Mouse (Mus musculus): ENCODE measurements around the gene Asf1a. TPM values are rescaled to one million over a fixed set of nuclear protein-coding genes. Genes with fewer than 3 reads are reported as not detected.
"Not testable (repeated sequence)": the region's sequence is repeated elsewhere in the genome, so short reads cannot be mapped to it uniquely, and the experiment has no call there.

Asf1a gene
- total RNA-seq, 2 experiments from 2014 or later: 31.2 to 39.1 TPM

- peak; percentile 43 to 53 for DNase-seq
- intact Hi-C loops (cut with DNase I): no loop called here
Measured at GRCm38 (mm10) chr10:53635246-53635971, 38.9 kb downstream of the Asf1a start.

- DNase-seq: peak; percentile 45 to 57
- intact Hi-C loops (cut with DNase I): loop anchor here (1.0 kb wide), 1 partner anchor 155 kb away; no protein-coding TSS in a partner anchor
Measured at GRCm38 (mm10) chr10:53641507-53641906, 45.0 kb downstream of the Asf1a start.

GRCm38 (mm10) chr10:53650683-53651082 is 54.1 kb downstream of the Asf1a start:
- DNase-seq: no peak
- intact Hi-C loops (cut with DNase I): no loop called here

- DNase-seq; intact Hi-C loops (cut with DNase I): not testable (repeated sequence)
Measured at GRCm38 (mm10) chr10:53654239-53654638, 57.7 kb downstream of the Asf1a start.

Other genes with a start within 250 kb of the Asf1a start
- gene Cep85l, start 216.8 kb upstream of the Asf1a start, total RNA-seq (2021): 10 to 100 TPM; 18.8 to 20.9 TPM
- gene Mcm9, start 33.7 kb downstream of the Asf1a start, total RNA-seq (2021): 1 to 10 TPM; 7.8 to 9.6 TPM
- 1 to 10 TPM; 1.2 to 5.8 TPM for gene Fam184a, start 154.4 kb downstream of the Asf1a start, total RNA-seq (2021)